Mouse (Mus musculus) neural tube, embryonic 14.5 days (tissue): ENCODE measurements around the gene Atg7. TPM values are rescaled to one million over a fixed set of nuclear protein-coding genes. Genes with fewer than 3 reads are reported as not detected.

Experiments used
- ATAC-seq: fragments of 200-750 bp; cut with Nextera tagmentation; 2 replicates; pipeline ENCODE4 v1.8.0; 2017; ENCODE audit warnings: low read depth, mild to moderate bottlenecking, moderate TSS enrichment, moderate library complexity
- H3K27ac ChIP-seq: fragments of 300-500 bp; sonication (generic); 2 replicates; pipeline ENCODE4 v1.5.1; 2014; ENCODE audit warnings: low read depth, mild to moderate bottlenecking, control low read depth, low read length, moderate library complexity, mixed read lengths
- H3K27me3 ChIP-seq: fragments of 300-500 bp; sonication (generic); 2 replicates; pipeline ENCODE4 v1.6.1; 2014; ENCODE audit warnings: low read length; ENCODE audit not compliant: control insufficient read depth, insufficient read depth
- H3K36me3 ChIP-seq: fragments of 300-500 bp; sonication (generic); 2 replicates; pipeline ENCODE4 v1.6.1; 2014; ENCODE audit warnings: low read length, mixed read lengths; ENCODE audit not compliant: control insufficient read depth, insufficient read depth
- H3K4me1 ChIP-seq: fragments of 300-500 bp; sonication (generic); 2 replicates; pipeline ENCODE4 v1.6.1; 2014; ENCODE audit warnings: low read length; ENCODE audit not compliant: control insufficient read depth, insufficient read depth
- H3K4me2 ChIP-seq: fragments of 300-500 bp; sonication (generic); 2 replicates; pipeline ENCODE4 v1.6.1; 2014; ENCODE audit warnings: mild to moderate bottlenecking, low read depth, low read length, control low read depth
- H3K4me3 ChIP-seq: fragments of 300-500 bp; sonication (generic); 2 replicates; pipeline ENCODE4 v1.5.1; 2014; ENCODE audit warnings: low read depth, low read length, control low read depth, mixed read lengths
- H3K9ac ChIP-seq: fragments of 300-500 bp; sonication (generic); replicated peaks from 2 replicates; pipeline ENCODE4 v1.6.1; 2014; ENCODE audit warnings: low read depth, mild to moderate bottlenecking, control low read depth, low read length, mixed read lengths
- H3K9me3 ChIP-seq: fragments of 300-500 bp; sonication (generic); 2 replicates; pipeline ENCODE4 v1.6.1; 2016; ENCODE audit warnings: low read length; ENCODE audit not compliant: control insufficient read depth
- WGBS: fragments of 180-500 bp; shearing (Covaris S2); extraction: QIAGEN DNeasy Blood & Tissue Kit; methylation state at CpG from one replicate; pipeline ENCODE4 v1.1.7; 2014; 5-methylcytosine and 5-hydroxymethylcytosine counted together
- polyA plus RNA-seq: library from polyadenylated mRNA; unstranded; fragments of >200 nt; fragmentation: Nextera tagmentation; extraction: Ambion mirVana; gene quantifications from 2 replicates; pipeline ENCODE4 v1.2.1, GENCODE M21; 2014

The Atg7 gene
- polyA plus RNA-seq, 1 experiment from 2014 or later = 15.7 TPM

DNA sequence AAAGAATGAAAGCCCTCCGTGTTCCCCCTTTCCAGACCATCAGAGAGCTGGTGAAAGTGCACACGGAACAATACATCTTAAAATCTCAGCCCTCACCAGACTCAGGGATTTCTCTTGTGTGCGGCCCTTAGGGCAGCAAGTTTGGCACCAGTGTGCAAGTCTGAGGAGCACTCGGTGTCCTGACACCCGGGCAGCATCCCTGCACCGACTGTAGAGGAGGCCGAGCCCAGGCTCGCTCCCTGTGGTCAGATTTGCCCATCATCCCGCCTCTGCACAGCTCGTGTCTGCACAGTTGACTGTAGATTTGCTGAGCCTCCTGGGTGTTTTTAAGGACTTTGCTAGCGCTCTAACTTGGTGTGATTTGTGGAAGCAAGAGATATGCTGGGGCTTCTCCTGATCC lies 94.3 kb downstream of the Atg7 start:
- H3K4me1 ChIP-seq = no peaks in the 10 kb centered on the region
- H3K27me3 ChIP-seq = no peaks in the 10 kb centered on the region
- 75% methylated on average over 11 of the region's 11 CpGs for WGBS
- ATAC-seq = no peak
- H3K9me3 ChIP-seq = no peaks in the 10 kb centered on the region
- H3K4me3 ChIP-seq = no peak overlapping the region
- H3K27ac ChIP-seq = no peak overlapping the region
- no peaks in the 10 kb centered on the region for H3K36me3 ChIP-seq
- no peak overlapping the region for H3K4me2 ChIP-seq
- H3K9ac ChIP-seq = no peak overlapping the region

- peak; percentile 73; the same call in 1 of the 2 replicates for ATAC-seq
- Histone ChIP-seq H3K9me3 (no peaks in the 10 kb centered on the region), H3K4me1 (no peaks in the 10 kb centered on the region), H3K27me3 (no peaks in the 10 kb centered on the region), H3K27ac (0 out of 2 replicates have a peak overlapping the region, but pooled peaks have one; percentile 23), H3K4me3 (peak overlapping the region; percentile 23), H3K36me3 (no peaks in the 10 kb centered on the region), H3K9ac (peak overlapping the region; percentile 68), H3K4me2 (peak overlapping the region; percentile 59)
- 11% methylated on average over 39 of the region's 46 CpGs for WGBS
These were observed 95.2 kb downstream of the Atg7 start for GRCm38 (mm10) chr6:114737931-114738759.

GRCm38 (mm10) chr6:114738760-114739112 lies 95.8 kb downstream of the Atg7 start:
- peak; percentile 21; the same call in 1 of the 2 replicates for ATAC-seq
- no peaks in the 10 kb centered on the region for H3K4me1 ChIP-seq

GRCm38 (mm10) chr6:114742209-114743003 lies 99.5 kb downstream of the Atg7 start:
- 93% methylated on average over 12 of the region's 12 CpGs for WGBS
- ATAC-seq = no peak
- Histone ChIP-seq H3K27me3 (no peaks in the 10 kb centered on the region), H3K27ac (no peak overlapping the region), H3K4me1 (no peaks in the 10 kb centered on the region), H3K4me3 (no peak overlapping the region), H3K4me2 (no peak overlapping the region), H3K9me3 (no peaks in the 10 kb centered on the region), H3K36me3 (no peaks in the 10 kb centered on the region), H3K9ac (no peak overlapping the region)

More at GRCm38 (mm10) chr6:114738760-114739112, 95.8 kb downstream of the Atg7 start:
- H3K27ac ChIP-seq = no peak overlapping the region
- H3K9ac ChIP-seq = peak overlapping the region; percentile 68
- no peaks in the 10 kb centered on the region for H3K9me3 ChIP-seq
- WGBS = 77% methylated on average over 4 of the region's 4 CpGs
- H3K4me3 ChIP-seq = no peak overlapping the region
- peak overlapping the region; percentile 59; the same call in 1 of the 2 replicates for H3K4me2 ChIP-seq
- no peaks in the 10 kb centered on the region for H3K36me3 ChIP-seq
- H3K27me3 ChIP-seq = no peaks in the 10 kb centered on the region

GRCm38 (mm10) chr6:114743126-114743525 lies 100.2 kb downstream of the Atg7 start:
- Histone ChIP-seq H3K4me1 (no peaks in the 10 kb centered on the region), H3K4me3 (no peak overlapping the region), H3K4me2 (no peak overlapping the region), H3K27ac (no peak overlapping the region), H3K36me3 (no peaks in the 10 kb centered on the region), H3K9ac (no peak overlapping the region), H3K27me3 (no peaks in the 10 kb centered on the region), H3K9me3 (no peaks in the 10 kb centered on the region)
- WGBS = 95% methylated on average over 8 of the region's 8 CpGs
- ATAC-seq = no peak

- no peak for ATAC-seq
- Histone ChIP-seq H3K4me2 (no peak overlapping the region), H3K4me3 (no peak overlapping the region), H3K9ac (no peak overlapping the region), H3K27ac (no peak overlapping the region), H3K27me3 (no peaks in the 10 kb centered on the region), H3K9me3 (no peaks in the 10 kb centered on the region), H3K36me3 (no peaks in the 10 kb centered on the region), H3K4me1 (no peaks in the 10 kb centered on the region)
- 88% methylated on average over 2 of the region's 2 CpGs for whole genome bisulfite sequencing
These were observed 100.9 kb downstream of the Atg7 start for GRCm38 (mm10) chr6:114743845-114744244.

DNA sequence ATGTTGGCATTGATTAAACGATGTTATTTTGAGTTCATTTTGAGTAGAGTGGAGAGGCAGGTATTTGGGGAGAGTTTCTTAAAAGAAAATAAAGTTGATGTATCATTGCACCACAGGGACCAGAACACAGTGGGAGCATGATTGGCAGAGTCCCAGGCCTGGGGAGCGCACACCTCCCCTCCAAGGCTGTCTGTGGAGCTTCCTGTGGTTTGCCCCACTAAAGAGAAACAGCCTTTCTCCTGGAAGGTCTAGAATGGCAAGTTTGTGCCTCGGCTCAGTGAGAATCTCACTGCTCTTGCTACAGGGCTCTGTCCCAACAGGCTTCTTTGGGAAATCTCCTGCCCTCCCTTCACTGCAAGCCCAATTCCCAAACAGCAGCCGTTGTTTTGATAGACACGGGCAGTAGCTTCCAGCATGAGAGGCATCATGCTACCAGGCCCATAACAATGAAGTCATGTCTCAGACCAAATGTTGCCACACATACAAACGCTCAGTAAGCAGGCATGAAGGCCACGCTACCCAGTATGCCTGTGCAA lies 103.6 kb downstream of the Atg7 start:
- 85% methylated on average over 7 of the region's 7 CpGs for WGBS
- no peak overlapping the region for H3K4me2 ChIP-seq

GRCm38 (mm10) chr6:114748419-114748818 lies 105.5 kb downstream of the Atg7 start:
- Histone ChIP-seq H3K4me1 (no peaks in the 10 kb centered on the region), H3K27me3 (no peaks in the 10 kb centered on the region), H3K27ac (no peak overlapping the region), H3K9ac (no peak overlapping the region), H3K4me3 (no peak overlapping the region), H3K4me2 (no peak overlapping the region), H3K9me3 (no peaks in the 10 kb centered on the region), H3K36me3 (no peaks in the 10 kb centered on the region)
- WGBS = 76% methylated on average over 3 of the region's 3 CpGs
- ATAC-seq = no peak

More for the DNA sequence above, 103.6 kb downstream of the Atg7 start:
- no peaks in the 10 kb centered on the region for H3K9me3 ChIP-seq
- no peak for ATAC-seq
- no peak overlapping the region for H3K9ac ChIP-seq
- H3K36me3 ChIP-seq = no peaks in the 10 kb centered on the region
- H3K4me1 ChIP-seq = no peaks in the 10 kb centered on the region
- no peak overlapping the region for H3K4me3 ChIP-seq
- H3K27ac ChIP-seq = no peak overlapping the region
- H3K27me3 ChIP-seq = no peaks in the 10 kb centered on the region

- Histone ChIP-seq H3K9me3 (no peaks in the 10 kb centered on the region), H3K27ac (no peak overlapping the region), H3K4me1 (no peaks in the 10 kb centered on the region), H3K9ac (no peak overlapping the region), H3K27me3 (no peaks in the 10 kb centered on the region), H3K36me3 (no peaks in the 10 kb centered on the region), H3K4me3 (no peak overlapping the region), H3K4me2 (no peak overlapping the region)
- WGBS = 97% methylated on average over 3 of the region's 3 CpGs
- ATAC-seq = no peak
These were observed 106.0 kb downstream of the Atg7 start for GRCm38 (mm10) chr6:114748882-114749281.
